Mouse (Mus musculus): ENCODE data around the gene Ubxn10.

DNA sequence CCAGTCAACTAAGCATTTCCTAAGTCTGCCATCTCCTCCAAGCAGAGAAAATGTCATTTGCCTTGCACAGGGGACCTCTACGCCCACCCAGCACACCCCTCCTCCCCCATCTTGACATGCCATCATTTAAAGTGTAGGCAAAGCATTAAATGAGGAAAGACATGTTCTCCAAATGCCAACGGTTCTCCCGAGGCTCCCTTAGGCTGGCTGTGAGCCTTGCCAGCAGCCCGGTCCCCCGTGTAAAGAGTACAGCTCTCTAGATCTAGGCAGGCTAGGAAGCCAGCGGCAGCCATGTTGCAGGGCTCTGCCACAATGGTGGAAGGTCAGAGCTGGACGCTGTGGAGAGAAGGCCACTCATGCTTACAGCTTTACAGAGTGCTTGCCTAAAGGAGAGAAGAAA, 27.0 kb downstream of the Ubxn10 start:
- no peak for TF ChIP-seq CTCF (IDR thresholded peaks at IDR 0.05; ENCODE audit: borderline replicate concordance, control insufficient read depth, extremely low read depth, insufficient read depth, low read length, poor library complexity)
- TF ChIP-seq POLR2A (IDR thresholded peaks at IDR 0.05; ENCODE audit: control insufficient read depth, extremely low read depth, insufficient read depth, low read length, poor library complexity) = no peak

Data from thymus, adult 2 months (tissue).